Mouse (Mus musculus): ENCODE results near the gene Egfl6. TPM values are rescaled to one million over a fixed set of nuclear protein-coding genes. Genes with fewer than 3 reads are reported as not detected.

Gene Egfl6
- total and polyA plus RNA-seq, 3 experiments: 0.28 TPM; not detected in 2

- no peaks in the 10 kb centered on the region for H3K9me3 ChIP-seq (replicated peaks; ENCODE audit: insufficient read depth, low read length)
- H3K79me2 ChIP-seq (ENCODE audit: control insufficient read depth, insufficient read depth, low read length, poor library complexity): no peaks in the 10 kb centered on the region
- H3K9ac ChIP-seq (ENCODE audit: control insufficient read depth, low read depth, low read length, poor library complexity, severe bottlenecking): no peak overlapping the region
- no peaks in the 10 kb centered on the region for H3K27me3 ChIP-seq (ENCODE audit: control insufficient read depth in 1 of 2, insufficient read depth in 2 of 2, low read length in 2 of 2)
- no peaks in the 10 kb centered on the region for H3K36me3 ChIP-seq (ENCODE audit: control insufficient read depth in 1 of 2, insufficient read depth in 2 of 2, low read length in 2 of 2)
- no peak for DNase-seq (ENCODE audit: low read depth, low spot score)
- no peaks in the 10 kb centered on the region for H3K4me1 ChIP-seq (ENCODE audit: control insufficient read depth in 1 of 2, insufficient read depth in 2 of 2, low read length in 2 of 2)
- H3K4me3 ChIP-seq (ENCODE audit: control insufficient read depth in 1 of 2, insufficient read depth in 1 of 2, low read depth in 2 of 2, low read length in 2 of 2): no peak overlapping the region
- TF ChIP-seq CHD1 (IDR thresholded peaks at IDR 0.05; ENCODE audit: low read depth, low read length): no peak
- TF ChIP-seq SMC3 (IDR thresholded peaks at IDR 0.05; ENCODE audit: low read depth, low read length): no peak
- TF ChIP-seq TCF12 (IDR thresholded peaks at IDR 0.05; ENCODE audit: low read depth, low read length): no peak
- no peak for TF ChIP-seq GATA1 (IDR thresholded peaks at IDR 0.05; ENCODE audit: low read depth, low read length)
- no peak for TF ChIP-seq ELF1 (IDR thresholded peaks at IDR 0.05; ENCODE audit: low read depth, low read length)
- TF ChIP-seq CHD2 (IDR thresholded peaks at IDR 0.05; ENCODE audit: low read length): no peak
- TF ChIP-seq MYB (IDR thresholded peaks at IDR 0.05; ENCODE audit: low read depth, low read length): no peak
- no peak for TF ChIP-seq TAL1 (IDR thresholded peaks at IDR 0.05; ENCODE audit: low read length)
- TF ChIP-seq ZMIZ1 (IDR thresholded peaks at IDR 0.05; ENCODE audit: low read depth, low read length): no peak
- no peak for TF ChIP-seq RCOR1 (IDR thresholded peaks at IDR 0.05; ENCODE audit: low read depth, low read length)
- no peak for TF ChIP-seq USF1 (IDR thresholded peaks at IDR 0.05; ENCODE audit: low read depth, low read length)
- TF ChIP-seq HCFC1 (IDR thresholded peaks at IDR 0.05; ENCODE audit: low read depth, low read length): no peak
- TF ChIP-seq NRF1 (IDR thresholded peaks at IDR 0.05; ENCODE audit: insufficient read depth, low read depth, low read length, poor library complexity, severe bottlenecking): no peak
- TF ChIP-seq USF2 (IDR thresholded peaks at IDR 0.05; ENCODE audit: borderline replicate concordance in 1 of 2, insufficient read depth in 1 of 2, low read depth in 1 of 2, low read length in 2 of 2): no peak
- TF ChIP-seq EP300 (IDR thresholded peaks at IDR 0.05; ENCODE audit: low read depth in 1 of 2, low read length in 2 of 2): no peak
- no peak for TF ChIP-seq E2F4 (IDR thresholded peaks at IDR 0.05; ENCODE audit: borderline replicate concordance, low read depth, low read length)
- TF ChIP-seq KAT2A (conservative IDR thresholded peaks at IDR 0.05; ENCODE audit: low read depth, low read length): no peak
- no peak for TF ChIP-seq ZC3H11A (IDR thresholded peaks at IDR 0.05; ENCODE audit: low read depth, low read length)
- no peak overlapping the region for H3K27ac ChIP-seq (ENCODE audit: control insufficient read depth, low read depth, low read length)
Measured at GRCm38 (mm10) chrX:166626174-166626573, 40.7 kb upstream of the Egfl6 start.

GRCm38 (mm10) chrX:166623176-166623575 lies 37.7 kb upstream of the Egfl6 start:
- Histone ChIP-seq H3K9ac (ENCODE audit: control insufficient read depth, low read depth, low read length, poor library complexity, severe bottlenecking) (no peak overlapping the region), H3K27me3 (ENCODE audit: control insufficient read depth in 1 of 2, insufficient read depth in 2 of 2, low read length in 2 of 2) (no peaks in the 10 kb centered on the region), H3K4me1 (ENCODE audit: control insufficient read depth in 1 of 2, insufficient read depth in 2 of 2, low read length in 2 of 2) (no peaks in the 10 kb centered on the region), H3K27ac (ENCODE audit: control insufficient read depth, low read depth, low read length) (no peak overlapping the region), H3K79me2 (ENCODE audit: control insufficient read depth, insufficient read depth, low read length, poor library complexity) (no peaks in the 10 kb centered on the region), H3K36me3 (ENCODE audit: control insufficient read depth in 1 of 2, insufficient read depth in 2 of 2, low read length in 2 of 2) (no peaks in the 10 kb centered on the region), H3K9me3 (replicated peaks; ENCODE audit: insufficient read depth, low read length) (no peaks in the 10 kb centered on the region), H3K4me3 (ENCODE audit: control insufficient read depth in 1 of 2, insufficient read depth in 1 of 2, low read depth in 2 of 2, low read length in 2 of 2) (no peak overlapping the region)
- no peak for DNase-seq (ENCODE audit: low read depth, low spot score)
- TF ChIP-seq ETS1 (IDR thresholded peaks at IDR 0.05; ENCODE audit: low read depth, low read length): no peak
- no peak for TF ChIP-seq POLR2AphosphoS2 (IDR thresholded peaks at IDR 0.05; ENCODE audit: low read length)
- TF ChIP-seq USF2 (IDR thresholded peaks at IDR 0.05; ENCODE audit: borderline replicate concordance in 1 of 2, insufficient read depth in 1 of 2, low read depth in 1 of 2, low read length in 2 of 2): no peak
- no peak for TF ChIP-seq EP300 (IDR thresholded peaks at IDR 0.05; ENCODE audit: low read depth in 1 of 2, low read length in 2 of 2)
- TF ChIP-seq SIN3A (IDR thresholded peaks at IDR 0.05; ENCODE audit: low read length): no peak
- TF ChIP-seq RAD21 (IDR thresholded peaks at IDR 0.05; ENCODE audit: low read depth, low read length): no peak
- no peak for TF ChIP-seq MXI1 (IDR thresholded peaks at IDR 0.05; ENCODE audit: low read depth, low read length)
- no peak for TF ChIP-seq CHD1 (IDR thresholded peaks at IDR 0.05; ENCODE audit: low read depth, low read length)
